Mouse (Mus musculus) stomach, postnatal 0 days (tissue): ENCODE measurements around the gene Tspan32. TPM values are rescaled to one million over a fixed set of nuclear protein-coding genes. Genes with fewer than 3 reads are reported as not detected.

Experiments
- ATAC-seq: fragments of 200-750 bp; cut with Nextera tagmentation; 2 replicates; pipeline ENCODE4 v1.8.0; 2017; ENCODE audit not compliant: low FRiP score, low TSS enrichment
- DNase-seq: peaks from one replicate; pipeline ENCODE4 v3.0.0-alpha.2; 2016; ENCODE audit warnings: low spot score
- H3K27ac ChIP-seq: fragments of 300-500 bp; sonication (generic); replicated peaks from 2 replicates; pipeline ENCODE4 v1.5.1; 2014; ENCODE audit warnings: mild to moderate bottlenecking, control low read depth
- H3K27me3 ChIP-seq: fragments of 300-500 bp; sonication (generic); 2 replicates; pipeline ENCODE4 v1.6.1; 2014; ENCODE audit warnings: low read length; ENCODE audit not compliant: control insufficient read depth, insufficient read depth
- H3K36me3 ChIP-seq: fragments of 300-500 bp; sonication (generic); 2 replicates; pipeline ENCODE4 v1.6.1; 2014; ENCODE audit warnings: low read length, mixed read lengths; ENCODE audit not compliant: control insufficient read depth, insufficient read depth
- H3K4me1 ChIP-seq: fragments of 300-500 bp; sonication (generic); replicated peaks from 2 replicates; pipeline ENCODE4 v1.6.1; 2014; ENCODE audit warnings: antibody characterized with exemption; ENCODE audit not compliant: control insufficient read depth, insufficient read depth
- H3K4me2 ChIP-seq: fragments of 300-500 bp; sonication (generic); replicated peaks from 2 replicates; pipeline ENCODE4 v1.6.1; 2014; ENCODE audit warnings: low read depth, mild to moderate bottlenecking, control low read depth, moderate library complexity
- H3K4me3 ChIP-seq: fragments of 300-500 bp; sonication (generic); 2 replicates; pipeline ENCODE4 v1.5.1; 2014; ENCODE audit warnings: low read depth, low read length, control low read depth
- H3K9ac ChIP-seq: fragments of 300-500 bp; sonication (generic); 2 replicates; pipeline ENCODE4 v1.6.1; 2014; ENCODE audit warnings: mild to moderate bottlenecking, low read length, control low read depth, mixed read lengths
- H3K9me3 ChIP-seq: fragments of 300-500 bp; sonication (generic); 2 replicates; pipeline ENCODE4 v1.6.1; 2016; ENCODE audit warnings: low read length; ENCODE audit not compliant: control insufficient read depth
- CTCF ChIP-seq: IDR thresholded peaks from 2 replicates; pipeline ENCODE4 v1.5.1; 2016; ENCODE audit warnings: antibody characterized with exemption, low read depth, mild to moderate bottlenecking, moderate library complexity
- EP300 ChIP-seq: optimal IDR thresholded peaks from 2 replicates; pipeline ENCODE3; 2016; ENCODE audit warnings: antibody characterized with exemption
- WGBS: fragments of 180-500 bp; shearing (Covaris S2); extraction: QIAGEN DNeasy Blood & Tissue Kit; methylation state at CpG from one replicate; pipeline ENCODE4 v1.1.7; 2014; 5-methylcytosine and 5-hydroxymethylcytosine counted together
- polyA plus RNA-seq: library from polyadenylated mRNA; unstranded; fragments of >200 nt; fragmentation: Nextera tagmentation; extraction: Ambion mirVana; gene quantifications from 2 replicates; pipeline ENCODE4 v1.2.1, GENCODE M21; 2015

Tspan32 gene
- polyA plus RNA-seq, 1 experiment from 2014 or later = 0.61 TPM

DNA sequence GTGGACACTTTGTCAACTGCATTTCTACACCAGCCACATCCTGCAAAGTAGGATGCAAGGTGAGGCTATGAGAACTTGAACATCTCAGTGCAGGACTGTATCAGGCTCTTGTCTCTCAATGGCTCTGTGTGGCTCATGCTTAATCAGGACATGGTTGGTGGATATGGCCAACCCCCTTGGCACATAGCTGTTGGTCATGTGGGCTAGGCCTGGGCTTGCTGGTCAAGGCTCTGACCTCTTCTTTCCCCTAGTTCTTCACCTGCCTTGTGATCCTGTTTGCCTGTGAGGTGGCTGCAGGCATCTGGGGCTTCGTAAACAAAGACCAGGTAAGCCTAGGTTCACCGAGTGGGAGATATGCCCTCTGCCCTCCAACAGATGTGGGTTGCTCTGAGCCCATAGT is 60.8 kb downstream of the Tspan32 start:
- H3K36me3 ChIP-seq = peaks cover 39% of the 10 kb centered on the region
- ATAC-seq = no peak
- DNase-seq = no peak
- no peaks in the 10 kb centered on the region for H3K27me3 ChIP-seq
- no peaks in the 10 kb centered on the region for H3K9me3 ChIP-seq
- TF ChIP-seq EP300 = no peak
- TF ChIP-seq CTCF = no peak
- H3K4me1 ChIP-seq = peaks cover 6% of the 10 kb centered on the region; the same call in 1 of the 2 replicates
- no peak overlapping the region for H3K27ac ChIP-seq
- H3K9ac ChIP-seq = no peak overlapping the region
- H3K4me2 ChIP-seq = no peak overlapping the region
- no peak overlapping the region for H3K4me3 ChIP-seq
- WGBS = 83% methylated on average over 2 of the region's 2 CpGs

DNA sequence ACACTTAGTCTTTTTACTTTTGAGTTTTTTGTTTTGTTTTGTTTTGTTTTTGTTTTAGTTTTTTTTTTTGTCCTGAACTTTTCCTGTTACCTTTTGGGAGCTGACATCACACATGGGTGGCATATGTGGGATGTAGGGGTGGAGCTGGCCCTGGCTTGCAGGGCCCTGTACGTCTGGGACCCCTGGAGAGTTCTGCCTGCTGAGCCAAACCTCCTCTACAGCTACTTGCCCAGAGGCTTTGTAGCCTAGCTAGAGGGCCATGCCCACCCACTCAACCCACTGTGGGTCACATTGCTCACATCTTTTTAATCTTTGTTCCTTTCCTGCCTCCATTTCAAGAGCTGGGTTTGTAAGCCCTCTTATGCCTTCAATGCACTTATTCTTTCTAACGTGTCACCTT is 62.6 kb downstream of the Tspan32 start:
- TF ChIP-seq EP300 = no peak
- no peak for TF ChIP-seq CTCF
- 54% methylated on average over 2 of the region's 2 CpGs for WGBS
- no peak for DNase-seq
- H3K27me3 ChIP-seq = no peaks in the 10 kb centered on the region
- no peak overlapping the region for H3K4me2 ChIP-seq
- no peak for ATAC-seq
- peaks cover 6% of the 10 kb centered on the region; the same call in 1 of the 2 replicates for H3K4me1 ChIP-seq
- peak overlapping the region; percentile 96; the same call in 1 of the 2 replicates for H3K27ac ChIP-seq
- no peaks in the 10 kb centered on the region for H3K9me3 ChIP-seq
- no peak overlapping the region for H3K4me3 ChIP-seq
- H3K36me3 ChIP-seq = peaks cover 37% of the 10 kb centered on the region
- no peak overlapping the region for H3K9ac ChIP-seq

DNA sequence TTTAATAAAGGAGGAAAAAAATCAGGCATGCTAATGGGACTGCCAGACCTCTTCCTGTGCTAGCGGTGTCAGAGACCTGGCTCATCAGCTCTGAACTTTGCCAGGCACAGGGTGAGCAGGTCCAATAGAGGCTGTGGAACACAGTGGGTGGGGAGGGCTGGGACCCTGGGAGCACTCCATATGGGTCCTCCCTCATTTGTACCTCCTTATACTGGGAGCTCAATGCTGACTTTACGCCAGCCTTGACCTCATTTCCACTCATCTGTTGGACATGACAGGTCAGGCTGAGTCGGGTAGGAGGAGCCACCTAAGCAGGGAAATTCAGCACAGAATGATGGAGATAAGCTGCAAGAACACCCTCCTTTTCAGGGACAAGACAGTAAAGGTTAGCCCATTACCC is 63.1 kb downstream of the Tspan32 start:
- 65% methylated on average over 3 of the region's 3 CpGs for WGBS
- H3K4me3 ChIP-seq = no peak overlapping the region
- no peak for DNase-seq
- no peak for ATAC-seq
- no peak for TF ChIP-seq EP300
- TF ChIP-seq CTCF = no peak
- H3K4me2 ChIP-seq = no peak overlapping the region
- peaks cover 6% of the 10 kb centered on the region; the same call in 1 of the 2 replicates for H3K4me1 ChIP-seq
- H3K27me3 ChIP-seq = no peaks in the 10 kb centered on the region
- H3K36me3 ChIP-seq = peaks cover 35% of the 10 kb centered on the region
- H3K27ac ChIP-seq = peak overlapping the region; percentile 96
- no peaks in the 10 kb centered on the region for H3K9me3 ChIP-seq
- no peak overlapping the region for H3K9ac ChIP-seq

DNA sequence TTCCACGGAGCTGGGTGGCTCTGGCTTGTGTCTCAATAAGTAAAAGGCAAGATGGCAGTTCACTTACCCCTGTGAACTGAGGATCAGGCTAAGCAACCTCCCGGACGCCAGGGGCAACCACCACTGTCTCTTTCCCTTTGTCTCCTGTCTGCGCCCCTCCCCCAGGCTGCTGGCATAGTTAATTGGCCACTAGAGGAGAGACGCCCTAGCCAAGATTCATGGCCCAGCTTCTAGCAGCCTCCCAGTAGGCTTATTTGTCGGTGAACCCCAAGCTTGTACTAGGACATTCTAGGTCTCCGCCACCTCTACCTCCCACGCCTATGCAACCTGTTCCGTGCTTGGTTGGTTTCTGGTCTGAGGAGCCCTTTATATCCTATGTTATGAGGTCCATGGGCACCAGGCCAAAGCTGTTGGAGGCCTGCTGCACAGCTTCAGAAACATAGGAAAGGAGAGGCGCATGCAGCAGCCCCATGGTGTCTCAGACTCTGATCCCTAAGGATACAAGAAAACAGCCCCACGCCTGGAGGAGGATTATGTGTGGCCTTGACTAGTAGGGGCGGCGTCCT is 63.6 kb downstream of the Tspan32 start:
- WGBS = 49% methylated on average over 13 of the region's 13 CpGs
- Histone ChIP-seq H3K9ac (peak overlapping the region; percentile 48; the same call in 1 of the 2 replicates), H3K27me3 (no peaks in the 10 kb centered on the region), H3K4me3 (peak overlapping the region; percentile 20; the same call in 1 of the 2 replicates), H3K27ac (peak overlapping the region; percentile 96), H3K4me2 (peak overlapping the region; percentile 47), H3K36me3 (peaks cover 35% of the 10 kb centered on the region), H3K9me3 (no peaks in the 10 kb centered on the region), H3K4me1 (peaks cover 6% of the 10 kb centered on the region; the same call in 1 of the 2 replicates)
- ATAC-seq = peak; percentile 1; the same call in 1 of the 2 replicates
- TF ChIP-seq EP300 = no peak
- no peak for TF ChIP-seq CTCF
- no peak for DNase-seq

DNA sequence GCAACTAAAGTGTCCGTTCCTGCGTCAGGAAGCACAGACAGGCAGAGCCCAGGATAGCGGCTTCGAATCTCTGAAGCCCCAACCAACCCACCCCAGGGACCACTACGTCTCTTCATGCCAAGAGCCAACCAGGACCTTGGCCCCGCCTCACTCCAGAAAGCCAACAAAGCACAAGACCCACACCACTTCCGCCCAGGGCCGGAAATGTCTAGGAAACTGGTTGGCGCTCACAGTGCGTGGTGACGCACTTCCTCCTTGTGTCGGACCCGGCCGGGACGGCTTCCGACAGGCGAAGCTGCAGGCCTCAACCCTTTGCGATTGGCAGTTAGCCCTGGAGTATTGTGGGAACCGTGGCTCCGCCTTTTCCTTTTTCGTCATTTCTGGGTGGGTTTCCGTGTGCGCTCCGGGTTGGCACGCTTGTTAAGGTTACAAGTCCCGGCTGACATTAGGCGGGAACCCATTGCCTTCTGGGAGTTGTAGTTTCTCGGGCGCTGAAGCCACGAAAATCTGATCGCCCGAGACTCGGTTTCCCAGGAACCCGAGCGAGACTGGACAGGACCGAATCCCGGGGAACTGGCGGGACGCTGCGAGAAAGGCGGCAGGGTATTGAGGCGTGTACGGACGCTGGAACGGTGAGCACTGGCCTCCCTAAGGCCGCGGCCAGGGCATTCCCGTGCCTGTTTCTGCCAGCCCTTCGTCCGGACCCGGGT is 64.2 kb downstream of the Tspan32 start, which contains the start of gene Tssc4:
Tssc4 (plus strand) TSS at position 368 of the 710 bp plus-strand sequence.
- Histone ChIP-seq H3K27ac (peak within 1 kb of the TSS; percentile 96), H3K4me1 (peaks cover 6% of the 10 kb centered on the region; the same call in 1 of the 2 replicates), H3K4me2 (peak within 1 kb of the TSS; percentile 84), H3K27me3 (no peaks in the 10 kb centered on the region), H3K9me3 (no peaks in the 10 kb centered on the region), H3K9ac (peak within 1 kb of the TSS; percentile 71), H3K36me3 (peaks cover 30% of the 10 kb centered on the region), H3K4me3 (peak within 1 kb of the TSS; percentile 57)
- under 1% methylated on average over 51 of the region's 51 CpGs for WGBS
- DNase-seq = peak; percentile 98
- ATAC-seq = peak; percentile 96
- TF ChIP-seq EP300 (peak; percentile 91), CTCF (no peak)

Other genes with a start within 250 kb of the Tspan32 start
- gene Th, start 73.9 kb upstream of the Tspan32 start, polyA plus RNA-seq = 0.76 and 1.2 TPM in 2 replicates
- gene Ascl2, start 35.8 kb upstream of the Tspan32 start, polyA plus RNA-seq = 4.3 and 4.5 TPM in 2 replicates
- 372 and 381 TPM in 2 replicates for gene Cd81, start 47.7 kb downstream of the Tspan32 start, polyA plus RNA-seq
- gene Tssc4, start 64.2 kb downstream of the Tspan32 start, polyA plus RNA-seq = 44.7 and 46.9 TPM in 2 replicates
- 2.0 and 3.3 TPM in 2 replicates for gene Trpm5, start 89.6 kb downstream of the Tspan32 start, polyA plus RNA-seq
- gene Kcnq1, start 101.3 kb downstream of the Tspan32 start, polyA plus RNA-seq = 17.8 and 21.2 TPM in 2 replicates